Mouse (Mus musculus) C3H10T1/2 (cell line): ENCODE measurements around the gene Hoxc8. TPM values are rescaled to one million over a fixed set of nuclear protein-coding genes. Genes with fewer than 3 reads are reported as not detected.

Experiments
- polyA plus RNA-seq, 2 experiments: library from polyadenylated mRNA; unstranded; fragments of >200 nt; fragmentation: generic; extraction: Trizol; gene quantifications; one replicate each; pipeline ENCODE4 v1.2.1; 2012; ENCODE audit warnings: missing spikeins in 2 of 2

Hoxc8 gene
- not detected for polyA plus RNA-seq

DNA sequence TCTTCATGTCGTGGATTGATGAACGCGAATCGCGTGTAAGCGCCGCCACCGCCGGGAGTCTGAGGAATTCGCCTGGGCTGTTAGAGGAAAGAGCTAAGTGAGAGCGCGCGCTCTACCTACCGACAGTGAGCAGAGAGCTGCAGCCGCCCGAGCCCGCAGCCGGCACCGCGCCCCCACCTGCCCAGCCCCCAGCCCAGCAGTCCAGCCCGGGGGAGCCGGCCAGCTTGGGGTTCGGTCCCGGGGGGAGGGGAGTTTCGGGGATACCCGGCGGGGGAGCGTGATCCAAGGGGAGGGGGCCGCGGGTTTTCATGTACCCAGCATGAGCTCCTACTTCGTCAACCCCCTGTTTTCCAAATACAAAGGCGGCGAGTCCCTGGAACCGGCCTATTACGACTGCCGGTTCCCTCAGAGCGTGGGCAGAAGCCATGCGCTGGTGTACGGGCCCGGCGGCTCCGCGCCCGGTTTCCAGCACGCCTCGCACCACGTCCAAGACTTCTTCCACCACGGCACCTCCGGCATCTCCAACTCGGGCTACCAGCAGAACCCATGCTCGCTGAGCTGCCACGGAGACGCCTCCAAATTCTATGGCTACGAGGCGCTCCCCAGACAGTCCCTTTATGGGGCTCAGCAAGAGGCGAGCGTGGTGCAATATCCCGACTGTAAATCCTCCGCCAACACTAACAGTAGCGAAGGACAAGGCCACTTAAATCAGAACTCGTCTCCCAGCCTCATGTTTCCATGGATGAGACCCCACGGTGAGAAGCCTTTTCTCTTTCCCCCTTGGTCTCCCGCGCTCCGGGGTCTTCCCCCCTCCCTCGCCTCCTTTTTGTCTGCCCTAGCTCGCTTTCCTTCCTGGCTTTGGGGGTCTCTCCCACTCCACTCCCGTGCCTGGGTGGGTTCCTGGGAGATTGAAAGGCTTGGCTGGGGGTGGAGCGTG lies at the start of gene Hoxc8:
Gene Hoxc8 (plus strand): TSS at position 147 of the 937 bp plus-strand sequence.

GRCm38 (mm10) chr15:102954192-102955006 lies 36.0 kb upstream of the Hoxc8 start, which contains the start of gene Hoxc11:
Gene Hoxc11 (plus strand): TSS chr15:102954427.

GRCm38 (mm10) chr15:102966776-102967311 lies 23.6 kb upstream of the Hoxc8 start, which contains the start of gene Hoxc10:
Gene Hoxc10 (plus strand): TSS chr15:102966796.

DNA sequence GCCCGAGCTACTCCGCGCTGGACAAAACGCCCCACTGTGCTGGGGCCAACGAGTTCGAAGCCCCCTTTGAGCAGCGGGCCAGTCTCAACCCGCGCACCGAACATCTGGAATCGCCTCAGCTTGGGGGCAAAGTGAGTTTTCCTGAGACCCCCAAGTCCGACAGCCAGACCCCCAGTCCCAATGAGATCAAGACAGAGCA lies 23.2 kb upstream of the Hoxc8 start, which contains the start of gene Hoxc5:
Gene Hoxc5 (plus strand): TSS at position 132 of the 199 bp plus-strand sequence.

DNA sequence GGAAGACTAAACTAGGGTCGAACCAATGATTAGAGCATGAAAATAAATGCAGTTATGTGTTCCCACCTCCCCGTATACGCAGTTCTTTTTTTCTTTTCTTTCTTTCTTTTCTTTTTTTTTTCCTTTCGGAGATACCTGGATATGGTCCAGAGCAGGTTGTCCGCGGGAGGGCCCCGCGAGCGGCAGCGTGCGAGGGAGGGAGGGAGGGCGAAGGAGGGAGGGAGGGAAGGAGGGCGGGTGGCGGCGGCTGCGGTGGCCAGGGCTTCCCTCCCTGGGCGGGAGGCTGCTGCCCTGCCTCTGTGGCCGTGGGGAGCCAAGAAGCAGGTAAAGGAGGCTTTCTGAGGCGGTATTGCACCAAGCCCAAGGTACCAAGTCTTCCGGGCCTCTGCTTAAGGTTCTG lies 14.2 kb upstream of the Hoxc8 start, which contains the start of gene Hoxc9:
Gene Hoxc9 (plus strand): TSS at position 269 of the 400 bp plus-strand sequence.

GRCm38 (mm10) chr15:102997939-102998355 lies 7.5 kb downstream of the Hoxc8 start, which contains the start of gene Hoxc6:
Gene Hoxc6 (plus strand): TSS chr15:102998257.

DNA sequence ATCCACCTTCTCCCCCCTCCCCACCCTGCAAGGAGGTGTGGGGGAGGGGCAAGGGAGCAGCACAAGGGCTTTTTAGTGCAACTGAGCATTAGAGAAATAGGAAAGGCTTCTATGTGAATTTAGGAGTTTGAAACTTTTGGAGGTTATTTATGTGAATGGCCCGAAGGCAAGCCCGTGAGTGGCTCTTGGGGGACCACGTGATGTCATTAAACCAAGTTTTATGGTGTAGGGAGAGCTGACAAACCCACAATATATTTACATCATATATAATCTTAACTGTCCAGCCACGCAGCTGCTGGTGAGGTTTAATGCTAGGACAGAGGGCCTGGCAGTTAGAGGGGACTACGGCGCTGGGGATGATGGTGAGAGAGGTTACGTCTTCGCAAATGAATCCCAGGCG lies 28.2 kb downstream of the Hoxc8 start, which contains the start of gene Hoxc4:
Gene Hoxc4 (plus strand): TSS at position 299 of the 400 bp plus-strand sequence.

Other genes starting within 250 kb of the Hoxc8 start
- gene Hoxc13, start 69.5 kb upstream of the Hoxc8 start, polyA plus RNA-seq: under 1 TPM in 1 of 2 experiments, not detected in 1; 0.01 TPM
- gene Hoxc12, start 53.9 kb upstream of the Hoxc8 start, polyA plus RNA-seq: not detected
- gene Hoxc11, start 36.2 kb upstream of the Hoxc8 start, polyA plus RNA-seq: not detected
- not detected for gene Hoxc10, start 23.8 kb upstream of the Hoxc8 start, polyA plus RNA-seq
- gene Hoxc5, start 23.2 kb upstream of the Hoxc8 start, polyA plus RNA-seq: not detected
- not detected for gene Hoxc9, start 14.2 kb upstream of the Hoxc8 start, polyA plus RNA-seq
- gene Hoxc6, start 7.7 kb downstream of the Hoxc8 start, polyA plus RNA-seq: under 1 TPM; 0.01 to 0.04 TPM
- not detected for gene Hoxc4, start 28.3 kb downstream of the Hoxc8 start, polyA plus RNA-seq
- 10 to 100 TPM in 1 of 2 experiments, 1 to 10 TPM in 1; 3.4 to 10.2 TPM for gene Smug1, start 176.5 kb downstream of the Hoxc8 start, polyA plus RNA-seq
- gene Cbx5, start 249.2 kb downstream of the Hoxc8 start, polyA plus RNA-seq: 10 to 100 TPM in 1 of 2 experiments, 1 to 10 TPM in 1; 4.2 to 26.2 TPM
- 100 to 1,000 TPM; 119 to 565 TPM for gene Hnrnpa1, start 249.8 kb downstream of the Hoxc8 start, polyA plus RNA-seq